Mouse (Mus musculus): ENCODE data around the gene Phlpp1. TPM values are rescaled to one million over a fixed set of nuclear protein-coding genes. Genes with fewer than 3 reads are reported as not detected.

Phlpp1 gene
- total and polyA plus RNA-seq, 3 experiments, result 14.8 to 38.4 (median 20.9) TPM

- no peak for DNase-seq (ENCODE audit: extremely low read depth)
- Histone ChIP-seq H3K4me1 (ENCODE audit: control insufficient read depth in 1 of 2, insufficient read depth in 2 of 2) (peaks cover 2 to 78% of the 10 kb centered on the region in 2 experiments; a peak in 3 of 4 replicates), H3K4me2 (ENCODE audit: insufficient read depth, low read depth, poor library complexity, severe bottlenecking) (no peak overlapping the region), H3K79me2 (replicated peaks; ENCODE audit: control insufficient read depth, extremely low read depth, insufficient read depth, poor library complexity, severe bottlenecking) (peaks cover 29% of the 10 kb centered on the region), H3K27me3 (replicated peaks) (no peaks in the 10 kb centered on the region), H3K36me3 (replicated peaks in 1 of 2; ENCODE audit: control insufficient read depth in 1 of 2, insufficient read depth in 1 of 2, low read length in 1 of 2) (peaks cover 6 to 64% of the 10 kb centered on the region in 2 experiments), H3K9ac (ENCODE audit: insufficient read depth, low read depth) (no peak overlapping the region), H3K27ac (ENCODE audit: insufficient read depth, low read depth) (no peak overlapping the region), H3K4me3 (replicated peaks in 1 of 3; ENCODE audit: low read depth in 2 of 3, low read length in 2 of 3, poor library complexity in 1 of 3) (no peak overlapping the region), H3K9me3 (replicated peaks; ENCODE audit: low read length) (no peaks in the 10 kb centered on the region)
- dilution Hi-C loops (cut with MboI; ENCODE audit: extremely low pct_ligation_motif_present, extremely low pct_unique_long_range_greater_than_20kb, low sequenced_read_pairs) (no loop called here), in situ Hi-C loops (cut with MboI; ENCODE audit: low pct_ligation_motif_present, low pct_unique_long_range_greater_than_20kb, low sequenced_read_pairs) (no loop called here)
- no peak for TF ChIP-seq MXI1 (IDR thresholded peaks at IDR 0.05; ENCODE audit: low read depth, low read length)
- TF ChIP-seq NRF1 (IDR thresholded peaks at IDR 0.05; ENCODE audit: low read depth, low read length), result no peak
- TF ChIP-seq ZC3H11A (IDR thresholded peaks at IDR 0.05; ENCODE audit: low read depth, low read length), result no peak
- TF ChIP-seq ELF1 (IDR thresholded peaks at IDR 0.05; ENCODE audit: low read depth, low read length), result no peak
- no peak for TF ChIP-seq MAFK (IDR thresholded peaks at IDR 0.05; ENCODE audit: insufficient replicate concordance, low read length)
- TF ChIP-seq GABPA (IDR thresholded peaks at IDR 0.05; ENCODE audit: insufficient replicate concordance, low read depth, low read length), result no peak
- TF ChIP-seq BHLHE40 (IDR thresholded peaks at IDR 0.05; ENCODE audit: low read depth, low read length), result no peak
- TF ChIP-seq UBTF (IDR thresholded peaks at IDR 0.05; ENCODE audit: low read depth, low read length), result no peak
- no peak for TF ChIP-seq USF2 (conservative IDR thresholded peaks at IDR 0.05; ENCODE audit: low read depth, low read length)
- no peak for TF ChIP-seq JUND (conservative IDR thresholded peaks at IDR 0.05; ENCODE audit: low read depth, low read length)
- TF ChIP-seq CTCF (conservative IDR thresholded peaks at IDR 0.05 in 1 of 2, IDR thresholded peaks at IDR 0.05 in 1 of 2; ENCODE audit: low read depth in 2 of 2, low read length in 2 of 2), result no peak
- TF ChIP-seq ZMIZ1 (IDR thresholded peaks at IDR 0.05; ENCODE audit: low read depth, low read length), result no peak
- TF ChIP-seq RCOR1 (conservative IDR thresholded peaks at IDR 0.05; ENCODE audit: low read depth, low read length), result no peak
- no peak for TF ChIP-seq ETS1 (conservative IDR thresholded peaks at IDR 0.05; ENCODE audit: low read depth, low read length)
- TF ChIP-seq JUN (IDR thresholded peaks at IDR 0.05; ENCODE audit: insufficient read depth, low read depth, low read length), result no peak
Observed at GRCm38 (mm10) chr1:106188756-106189155, 17.2 kb downstream of the Phlpp1 start.

GRCm38 (mm10) chr1:106189311-106189710 is 17.8 kb downstream of the Phlpp1 start:
- Histone ChIP-seq H3K27me3 (replicated peaks) (no peaks in the 10 kb centered on the region), H3K4me1 (ENCODE audit: control insufficient read depth in 1 of 2, insufficient read depth in 2 of 2) (peaks cover 2 to 77% of the 10 kb centered on the region in 2 experiments; a peak in 3 of 4 replicates), H3K9ac (ENCODE audit: insufficient read depth, low read depth) (no peak overlapping the region), H3K27ac (ENCODE audit: insufficient read depth, low read depth) (no peak overlapping the region), H3K9me3 (replicated peaks; ENCODE audit: low read length) (no peaks in the 10 kb centered on the region), H3K36me3 (replicated peaks in 1 of 2; ENCODE audit: control insufficient read depth in 1 of 2, insufficient read depth in 1 of 2, low read length in 1 of 2) (peaks cover 6 to 66% of the 10 kb centered on the region in 2 experiments), H3K4me2 (ENCODE audit: insufficient read depth, low read depth, poor library complexity, severe bottlenecking) (no peak overlapping the region), H3K79me2 (replicated peaks; ENCODE audit: control insufficient read depth, extremely low read depth, insufficient read depth, poor library complexity, severe bottlenecking) (peaks cover 26% of the 10 kb centered on the region), H3K4me3 (replicated peaks in 1 of 3; ENCODE audit: low read depth in 2 of 3, low read length in 2 of 3, poor library complexity in 1 of 3) (no peak overlapping the region)
- dilution Hi-C loops (cut with MboI; ENCODE audit: extremely low pct_ligation_motif_present, extremely low pct_unique_long_range_greater_than_20kb, low sequenced_read_pairs), result no loop called here
- in situ Hi-C loops (cut with MboI; ENCODE audit: low pct_ligation_motif_present, low pct_unique_long_range_greater_than_20kb, low sequenced_read_pairs), result no loop called here
- no peak for TF ChIP-seq SMC3 (IDR thresholded peaks at IDR 0.05; ENCODE audit: low read depth, low read length)
- TF ChIP-seq IRF4 (IDR thresholded peaks at IDR 0.05; ENCODE audit: low read depth, low read length), result no peak
- no peak for TF ChIP-seq MAX (IDR thresholded peaks at IDR 0.05; ENCODE audit: low read length)
- no peak for TF ChIP-seq MAFK (IDR thresholded peaks at IDR 0.05; ENCODE audit: insufficient replicate concordance, low read length)
- no peak for TF ChIP-seq MYC (IDR thresholded peaks at IDR 0.05; ENCODE audit: low read depth, low read length)
- no peak for TF ChIP-seq TCF12 (IDR thresholded peaks at IDR 0.05; ENCODE audit: low read depth, low read length)
- no peak for TF ChIP-seq USF1 (IDR thresholded peaks at IDR 0.05; ENCODE audit: low read depth, low read length)
- no peak for TF ChIP-seq RCOR1 (conservative IDR thresholded peaks at IDR 0.05; ENCODE audit: low read depth, low read length)
- TF ChIP-seq MXI1 (IDR thresholded peaks at IDR 0.05; ENCODE audit: low read depth, low read length), result no peak
- TF ChIP-seq PAX5 (IDR thresholded peaks at IDR 0.05; ENCODE audit: low read length), result no peak
- no peak for TF ChIP-seq USF2 (conservative IDR thresholded peaks at IDR 0.05; ENCODE audit: low read depth, low read length)
- no peak for TF ChIP-seq CHD2 (IDR thresholded peaks at IDR 0.05; ENCODE audit: low read length)
- TF ChIP-seq GABPA (IDR thresholded peaks at IDR 0.05; ENCODE audit: insufficient replicate concordance, low read depth, low read length), result no peak
- TF ChIP-seq JUND (conservative IDR thresholded peaks at IDR 0.05; ENCODE audit: low read depth, low read length), result no peak
- TF ChIP-seq EP300 (IDR thresholded peaks at IDR 0.05; ENCODE audit: low read length), result no peak
- DNase-seq (ENCODE audit: extremely low read depth), result no peak

All from CH12.LX (cell line).